Mouse (Mus musculus): ENCODE data around the gene S100pbp.

The S100pbp gene

DNA sequence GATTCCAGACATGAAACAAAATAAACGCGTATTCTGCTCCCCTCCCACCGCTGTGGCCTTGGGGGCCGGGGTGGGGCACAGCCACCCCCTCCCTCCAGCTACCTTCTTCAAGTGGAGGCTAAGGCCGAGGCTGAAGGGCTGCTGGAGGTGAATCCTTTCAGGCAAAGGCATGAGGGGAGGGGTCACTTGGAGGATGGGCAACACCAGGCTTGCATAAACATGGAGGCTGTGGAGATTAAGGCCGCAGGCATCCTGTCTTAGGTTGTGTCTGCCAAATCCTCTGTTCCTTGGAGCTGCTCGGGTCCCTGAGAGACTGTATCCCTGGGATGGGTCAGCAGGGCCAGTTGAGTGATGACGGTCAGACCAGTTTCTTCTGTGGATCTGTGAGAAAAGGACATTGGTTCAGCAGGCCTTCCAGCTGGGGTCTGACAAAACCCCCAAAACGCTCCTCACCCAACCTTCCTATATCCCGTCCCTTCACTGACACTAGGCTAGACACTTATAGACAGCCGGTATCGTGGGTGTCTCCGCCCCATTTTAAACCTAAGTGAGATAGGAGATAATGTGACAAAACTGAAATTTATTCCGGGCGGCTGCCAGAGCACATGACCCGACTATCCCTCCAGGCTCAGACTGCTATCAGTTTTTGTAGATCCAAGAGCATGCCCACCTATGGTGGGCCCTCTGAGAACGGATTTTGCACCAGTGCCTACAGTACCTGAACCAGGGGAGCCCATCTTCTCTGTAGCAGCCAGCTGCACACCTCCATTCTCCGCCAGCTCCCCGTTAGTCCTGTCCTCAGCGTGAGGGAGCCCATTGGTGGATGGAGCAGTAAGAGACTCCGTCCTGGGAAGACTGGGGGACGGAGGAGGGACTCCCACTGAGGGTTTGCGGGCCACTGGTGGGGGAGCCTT is 31.8 kb upstream of the S100pbp start:
- DNase-seq (ENCODE audit: low spot score in 2 of 2), result no peak

DNA sequence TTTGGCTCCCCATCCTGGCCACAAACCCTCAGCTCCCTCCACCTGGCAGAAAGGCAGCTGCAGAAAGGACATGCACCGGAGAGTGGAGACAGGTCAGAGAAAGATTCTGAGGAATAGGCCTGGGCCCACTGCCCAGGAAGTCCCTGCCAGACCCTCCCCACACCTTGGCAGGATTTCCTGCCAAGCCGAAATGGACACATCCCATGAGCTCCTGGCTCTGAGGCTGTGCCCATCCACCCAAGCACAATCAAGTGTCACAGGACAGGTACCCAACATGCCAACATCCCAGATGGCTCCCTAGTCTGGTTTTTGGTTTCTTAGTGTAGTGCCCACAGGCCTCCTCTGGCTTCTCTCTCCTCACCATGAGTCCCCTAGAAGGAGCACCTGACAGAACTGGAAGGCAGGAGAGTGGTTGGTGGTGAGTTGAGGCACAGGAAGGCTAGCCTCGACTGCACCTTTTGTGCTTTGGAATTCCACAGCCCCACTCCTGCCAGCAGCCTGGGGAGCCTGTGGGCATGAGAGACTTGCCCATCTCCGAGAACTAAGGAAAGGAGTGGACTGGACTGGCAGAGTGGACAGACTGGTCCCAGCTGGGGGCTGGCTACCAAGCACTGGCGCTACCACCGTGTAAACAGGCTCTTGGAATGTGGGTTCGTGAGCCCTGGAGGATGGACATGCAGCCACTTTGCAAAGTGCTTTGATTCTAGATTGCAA is 31.0 kb upstream of the S100pbp start:
- no peak for DNase-seq (ENCODE audit: low spot score in 2 of 2)

GRCm38 (mm10) chr4:129219198-129219597 is 29.7 kb upstream of the S100pbp start:
- no peak for DNase-seq (ENCODE audit: low spot score in 2 of 2)

- DNase-seq (ENCODE audit: low spot score in 2 of 2), result no peak
Observed at GRCm38 (mm10) chr4:129218569-129219175, 29.1 kb upstream of the S100pbp start.

DNA sequence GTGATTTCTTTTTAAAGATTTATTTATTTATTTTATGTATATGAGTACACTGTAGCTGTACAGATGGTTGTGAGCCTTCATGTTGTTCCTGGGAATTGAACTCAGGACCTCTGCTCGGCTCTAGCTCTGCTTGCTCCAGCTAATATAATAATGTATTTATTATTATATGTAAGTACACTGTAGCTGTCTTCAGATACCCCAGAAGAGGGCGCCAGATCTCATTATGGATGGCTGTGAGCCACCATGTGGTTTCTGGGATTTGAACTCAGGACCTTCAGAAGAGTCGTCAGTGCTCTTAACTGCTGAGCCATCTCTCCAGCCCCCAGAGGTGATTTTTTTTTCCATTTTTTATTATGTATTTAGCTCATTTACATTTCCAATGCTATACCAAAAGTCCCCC is 23.0 kb upstream of the S100pbp start:
- DNase-seq (ENCODE audit: low spot score in 2 of 2), result peak in 1 of 2 experiments; percentile 26

GRCm38 (mm10) chr4:129211461-129211860 is 21.9 kb upstream of the S100pbp start:
- DNase-seq (ENCODE audit: low spot score in 2 of 2), result no peak

- DNase-seq (ENCODE audit: low spot score in 2 of 2), result no peak
Observed at GRCm38 (mm10) chr4:129209504-129209903, 20.0 kb upstream of the S100pbp start.

DNA sequence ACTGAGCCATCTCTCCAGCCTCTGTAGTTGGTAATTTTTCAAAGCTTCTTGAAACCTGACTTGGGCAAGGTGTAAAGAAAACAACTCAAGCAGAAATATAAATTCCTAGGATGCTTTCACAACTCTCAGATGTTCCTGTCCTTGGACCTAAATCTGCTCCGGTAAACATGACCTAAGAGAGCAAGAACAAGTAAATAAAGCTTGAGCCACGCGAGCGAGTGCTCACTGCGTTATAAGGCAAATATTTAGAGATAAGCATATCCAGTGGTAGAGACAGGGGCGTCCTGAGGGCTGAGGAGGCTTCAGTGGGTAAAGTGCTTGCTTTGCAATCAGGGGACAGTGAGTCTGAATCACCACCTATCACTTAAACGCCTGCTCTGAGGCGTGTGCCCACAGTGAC is 17.3 kb upstream of the S100pbp start:
- no peak for DNase-seq (ENCODE audit: low spot score in 2 of 2)

- DNase-seq (ENCODE audit: low spot score in 2 of 2), result no peak
Observed at GRCm38 (mm10) chr4:129204655-129205054, 15.1 kb upstream of the S100pbp start.

DNA sequence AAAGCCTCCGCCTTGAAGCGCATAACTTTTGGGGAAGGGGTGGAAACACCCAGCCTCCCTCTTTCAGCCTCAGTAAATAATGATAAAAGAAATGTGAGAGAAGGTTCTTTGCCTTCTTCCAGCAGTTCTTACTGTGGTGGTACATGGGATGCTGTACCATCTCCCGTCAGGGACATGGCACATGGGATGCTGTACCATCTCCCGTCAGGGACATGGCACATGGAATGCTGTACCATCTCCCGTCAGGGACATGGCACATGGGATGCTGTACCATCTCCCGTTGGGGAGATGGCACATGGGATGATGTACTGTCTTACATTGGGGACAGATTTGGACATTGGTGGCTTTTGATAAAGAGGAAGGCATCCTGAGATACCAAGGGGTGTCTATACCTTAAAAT is 8.0 kb upstream of the S100pbp start:
- DNase-seq (ENCODE audit: low spot score in 2 of 2), result no peak

- no peak for DNase-seq (ENCODE audit: low spot score in 2 of 2)
Observed at GRCm38 (mm10) chr4:129194280-129194679, 4.8 kb upstream of the S100pbp start.

- no peak for DNase-seq (ENCODE audit: low spot score in 2 of 2)
Observed at GRCm38 (mm10) chr4:129191691-129192090, 2.2 kb upstream of the S100pbp start.

DNA sequence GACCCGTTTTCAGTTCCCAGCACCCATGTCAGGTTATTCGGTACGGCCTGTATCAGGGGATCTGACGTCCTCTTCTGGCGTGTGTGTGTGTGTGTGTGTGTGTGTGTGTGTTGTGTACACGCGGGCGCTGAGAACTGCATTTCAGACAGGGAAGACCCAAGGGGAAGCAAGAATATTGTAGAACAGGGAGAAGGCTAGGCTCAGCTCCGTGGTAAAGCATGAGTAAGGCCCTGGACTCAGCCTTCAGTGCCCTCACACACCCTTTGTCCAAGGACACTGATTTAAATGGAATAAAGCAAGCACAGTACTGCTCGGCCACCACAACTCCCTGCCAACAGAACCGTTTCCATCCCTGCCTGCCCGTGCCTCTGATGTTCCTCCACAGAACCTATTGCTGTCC is 1.0 kb upstream of the S100pbp start:
- no peak for DNase-seq (ENCODE audit: low spot score in 2 of 2)

- DNase-seq (ENCODE audit: low spot score in 2 of 2), result peak; percentile 28 to 54
Observed at GRCm38 (mm10) chr4:129188803-129189541, 555 bp downstream of the S100pbp start.

DNA sequence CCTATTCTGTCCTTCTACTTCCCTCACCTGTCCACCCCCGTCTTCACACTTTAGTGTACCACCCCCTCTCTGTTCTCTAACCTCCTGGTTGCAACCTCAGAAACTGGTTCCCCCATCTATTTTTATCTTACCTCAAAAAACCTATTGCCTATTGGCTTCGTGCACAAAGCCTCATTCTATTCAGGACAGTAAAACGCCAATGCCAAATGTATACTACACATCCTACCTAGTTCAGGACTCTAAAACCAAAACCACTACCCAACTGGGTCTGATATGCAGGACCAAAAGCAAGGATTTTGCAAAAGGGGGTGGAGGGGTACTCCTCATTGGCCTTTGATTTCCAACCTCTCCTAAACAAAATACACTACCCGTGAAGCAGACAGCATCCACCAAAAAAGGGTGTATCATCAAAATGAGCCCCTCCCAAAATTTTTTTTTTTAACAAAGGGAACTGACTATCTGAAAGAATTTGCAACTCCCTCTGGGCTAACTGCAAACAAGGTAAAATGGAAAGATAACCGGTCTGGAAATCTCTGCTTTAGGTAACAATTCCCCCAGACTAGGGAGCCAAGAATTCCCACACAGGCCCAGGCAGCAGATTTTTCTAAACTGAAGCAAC is 1.4 kb downstream of the S100pbp start:
- no peak for DNase-seq (ENCODE audit: low spot score in 2 of 2)

- no peak for DNase-seq (ENCODE audit: low spot score in 2 of 2)
Observed at GRCm38 (mm10) chr4:129179560-129179959, 10.0 kb downstream of the S100pbp start.

- DNase-seq (ENCODE audit: low spot score in 2 of 2), result no peak
Observed at GRCm38 (mm10) chr4:129172529-129172928, 17.0 kb downstream of the S100pbp start.

DNA sequence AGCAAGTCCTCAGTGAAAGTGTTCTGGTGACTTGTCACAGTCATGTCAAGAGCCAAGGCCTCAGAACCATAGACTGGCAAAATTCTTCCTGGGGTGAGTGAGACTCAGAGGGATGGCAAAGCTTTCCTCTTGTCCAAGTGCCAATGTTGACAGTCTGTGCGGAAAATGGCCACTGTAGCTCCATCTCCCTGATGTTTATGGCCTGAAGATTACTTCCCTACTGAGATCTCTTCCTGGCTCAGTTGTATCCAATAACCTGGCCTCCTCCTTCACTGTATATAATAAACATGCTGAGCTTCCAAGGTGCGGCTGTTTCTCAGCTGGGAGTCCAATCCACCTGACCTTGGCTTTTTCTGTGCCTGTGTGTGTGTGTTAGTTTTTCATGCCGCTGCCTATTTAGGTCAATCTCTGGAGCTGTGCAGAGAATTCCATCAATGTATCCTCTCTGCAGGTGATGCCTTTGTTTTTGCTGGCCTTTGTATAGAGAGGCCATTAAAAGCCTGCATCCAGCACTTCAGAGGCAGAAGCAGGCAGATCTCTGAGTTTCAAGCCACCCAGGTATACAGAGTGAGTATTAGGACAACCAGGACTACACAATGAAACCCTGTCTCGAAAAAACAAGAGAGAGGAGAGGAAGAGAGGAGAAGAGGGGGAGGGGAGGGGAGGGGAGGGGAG is 27.8 kb downstream of the S100pbp start:
- no peak for DNase-seq (ENCODE audit: low spot score in 2 of 2)

- DNase-seq (ENCODE audit: low spot score in 2 of 2), result no peak
Observed at GRCm38 (mm10) chr4:129161076-129161475, 28.5 kb downstream of the S100pbp start.

DNA sequence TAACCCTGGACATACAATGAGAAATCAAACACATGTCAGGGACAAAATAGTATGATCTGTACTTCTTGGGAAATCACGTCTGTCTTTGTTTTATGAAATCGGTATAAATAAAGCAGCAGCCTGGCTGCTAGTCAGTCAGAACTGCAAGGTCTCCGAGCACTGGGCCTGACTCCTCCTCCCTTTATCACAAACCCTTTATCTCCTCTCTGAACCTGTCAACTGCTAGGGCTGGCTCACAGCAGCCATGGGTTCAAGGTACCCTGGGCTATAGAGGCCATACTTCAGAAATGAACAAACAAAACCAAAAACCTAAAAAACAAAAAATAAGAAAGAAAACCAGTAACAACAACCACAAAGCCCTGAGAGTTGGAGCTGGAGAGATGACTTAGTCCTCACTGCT is 31.0 kb downstream of the S100pbp start:
- DNase-seq (ENCODE audit: low spot score in 2 of 2), result no peak

DNA sequence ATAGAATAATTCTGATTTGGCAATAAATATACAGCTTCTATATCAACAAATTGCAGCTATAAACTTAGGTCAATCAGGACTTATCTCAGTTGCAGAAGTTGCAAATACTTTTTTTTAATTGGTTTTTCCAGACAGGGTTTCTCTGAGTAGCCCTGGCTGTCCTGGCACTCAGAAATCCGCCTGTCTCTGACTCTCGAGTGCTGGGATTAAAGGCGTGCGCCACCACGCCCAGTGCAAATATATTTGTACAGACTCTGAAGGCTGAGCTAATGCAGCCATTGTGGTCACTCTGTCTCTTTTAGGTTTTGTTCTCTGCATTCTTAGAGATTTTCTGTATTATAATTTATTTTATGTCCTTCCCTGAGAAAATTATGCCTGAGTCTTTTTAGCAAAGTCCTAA is 32.0 kb downstream of the S100pbp start:
- DNase-seq (ENCODE audit: low spot score in 2 of 2), result no peak

All from cerebellum, postnatal 4 days (tissue).